Mouse (Mus musculus): Measurements from ENCODE around the gene Ksr2. TPM values are rescaled to one million over a fixed set of nuclear protein-coding genes. Genes with fewer than 3 reads are reported as not detected.

The Ksr2 gene
- total and polyA plus RNA-seq, 3 experiments: not detected

GRCm38 (mm10) chr5:117677231-117677630 is 263.4 kb downstream of the Ksr2 start:
- no peaks in the 10 kb centered on the region for H3K4me1 ChIP-seq (ENCODE audit: control insufficient read depth in 1 of 2, insufficient read depth in 2 of 2, low read length in 2 of 2)
- no peaks in the 10 kb centered on the region for H3K27me3 ChIP-seq (ENCODE audit: control insufficient read depth in 1 of 2, insufficient read depth in 2 of 2, low read length in 2 of 2)
- H3K27ac ChIP-seq (ENCODE audit: control insufficient read depth, low read depth, low read length): no peak overlapping the region
- no peak overlapping the region for H3K9ac ChIP-seq (ENCODE audit: control insufficient read depth, low read depth, low read length, poor library complexity, severe bottlenecking)
- H3K9me3 ChIP-seq (replicated peaks; ENCODE audit: insufficient read depth, low read length): no peaks in the 10 kb centered on the region
- TF ChIP-seq ZC3H11A (IDR thresholded peaks at IDR 0.05; ENCODE audit: low read depth, low read length): no peak
- no peak for TF ChIP-seq MXI1 (IDR thresholded peaks at IDR 0.05; ENCODE audit: low read depth, low read length)
- TF ChIP-seq E2F4 (IDR thresholded peaks at IDR 0.05; ENCODE audit: borderline replicate concordance, low read depth, low read length): no peak
- no peak for TF ChIP-seq POLR2AphosphoS2 (IDR thresholded peaks at IDR 0.05; ENCODE audit: low read length)
- TF ChIP-seq KAT2A (conservative IDR thresholded peaks at IDR 0.05; ENCODE audit: low read depth, low read length): no peak
- TF ChIP-seq MYB (IDR thresholded peaks at IDR 0.05; ENCODE audit: low read depth, low read length): no peak
- no peak for TF ChIP-seq JUND (IDR thresholded peaks at IDR 0.05; ENCODE audit: low read depth, low read length)
- TF ChIP-seq TBP (IDR thresholded peaks at IDR 0.05; ENCODE audit: low read depth, low read length): no peak
- no peak for TF ChIP-seq SMC3 (IDR thresholded peaks at IDR 0.05; ENCODE audit: low read depth, low read length)
- no peak for TF ChIP-seq ELF1 (IDR thresholded peaks at IDR 0.05; ENCODE audit: low read depth, low read length)
- no peak for TF ChIP-seq NELFE (IDR thresholded peaks at IDR 0.05; ENCODE audit: low read depth, low read length)
- no peak for TF ChIP-seq POLR2A (IDR thresholded peaks at IDR 0.05; ENCODE audit: control insufficient read depth in 1 of 2, insufficient read depth in 1 of 2, low read depth in 1 of 2, low read length in 2 of 2, poor library complexity in 1 of 2)
- TF ChIP-seq MAX (IDR thresholded peaks at IDR 0.05; ENCODE audit: low read length): no peak
- TF ChIP-seq ZNF384 (IDR thresholded peaks at IDR 0.05; ENCODE audit: low read depth, low read length): no peak
- no peak for TF ChIP-seq EP300 (IDR thresholded peaks at IDR 0.05; ENCODE audit: low read depth in 1 of 2, low read length in 2 of 2)
- TF ChIP-seq TCF12 (IDR thresholded peaks at IDR 0.05; ENCODE audit: low read depth, low read length): no peak
- no peak for TF ChIP-seq TAL1 (IDR thresholded peaks at IDR 0.05; ENCODE audit: low read length)
- no peak for TF ChIP-seq POLR2AphosphoS5 (IDR thresholded peaks at IDR 0.05; ENCODE audit: borderline replicate concordance, low read depth, low read length)
- no peak for TF ChIP-seq MAFK (IDR thresholded peaks at IDR 0.05; ENCODE audit: borderline replicate concordance, low read depth, low read length)
- TF ChIP-seq ZMIZ1 (IDR thresholded peaks at IDR 0.05; ENCODE audit: low read depth, low read length): no peak
- H3K79me2 ChIP-seq (ENCODE audit: control insufficient read depth, insufficient read depth, low read length, poor library complexity): no peaks in the 10 kb centered on the region
- DNase-seq (ENCODE audit: low read depth, low spot score): no peak
- H3K36me3 ChIP-seq (ENCODE audit: control insufficient read depth in 1 of 2, insufficient read depth in 2 of 2, low read length in 2 of 2): no peaks in the 10 kb centered on the region
- H3K4me3 ChIP-seq (ENCODE audit: control insufficient read depth in 1 of 2, insufficient read depth in 1 of 2, low read depth in 2 of 2, low read length in 2 of 2): no peak overlapping the region

GRCm38 (mm10) chr5:117678371-117678770 is 264.6 kb downstream of the Ksr2 start:
- no peaks in the 10 kb centered on the region for H3K27me3 ChIP-seq (ENCODE audit: control insufficient read depth in 1 of 2, insufficient read depth in 2 of 2, low read length in 2 of 2)
- H3K4me3 ChIP-seq (ENCODE audit: control insufficient read depth in 1 of 2, insufficient read depth in 1 of 2, low read depth in 2 of 2, low read length in 2 of 2): no peak overlapping the region
- no peaks in the 10 kb centered on the region for H3K9me3 ChIP-seq (replicated peaks; ENCODE audit: insufficient read depth, low read length)
- no peaks in the 10 kb centered on the region for H3K79me2 ChIP-seq (ENCODE audit: control insufficient read depth, insufficient read depth, low read length, poor library complexity)
- no peaks in the 10 kb centered on the region for H3K4me1 ChIP-seq (ENCODE audit: control insufficient read depth in 1 of 2, insufficient read depth in 2 of 2, low read length in 2 of 2)
- H3K27ac ChIP-seq (ENCODE audit: control insufficient read depth, low read depth, low read length): no peak overlapping the region
- no peak overlapping the region for H3K9ac ChIP-seq (ENCODE audit: control insufficient read depth, low read depth, low read length, poor library complexity, severe bottlenecking)
- no peaks in the 10 kb centered on the region for H3K36me3 ChIP-seq (ENCODE audit: control insufficient read depth in 1 of 2, insufficient read depth in 2 of 2, low read length in 2 of 2)
- no peak for TF ChIP-seq MAX (IDR thresholded peaks at IDR 0.05; ENCODE audit: low read length)
- TF ChIP-seq MAFK (IDR thresholded peaks at IDR 0.05; ENCODE audit: borderline replicate concordance, low read depth, low read length): no peak
- TF ChIP-seq ZNF384 (IDR thresholded peaks at IDR 0.05; ENCODE audit: low read depth, low read length): no peak
- TF ChIP-seq KAT2A (conservative IDR thresholded peaks at IDR 0.05; ENCODE audit: low read depth, low read length): no peak
- TF ChIP-seq TCF12 (IDR thresholded peaks at IDR 0.05; ENCODE audit: low read depth, low read length): no peak
- no peak for TF ChIP-seq POLR2AphosphoS2 (IDR thresholded peaks at IDR 0.05; ENCODE audit: low read length)
- TF ChIP-seq SIN3A (IDR thresholded peaks at IDR 0.05; ENCODE audit: low read length): no peak
- TF ChIP-seq RCOR1 (IDR thresholded peaks at IDR 0.05; ENCODE audit: low read depth, low read length): no peak
- no peak for TF ChIP-seq TBP (IDR thresholded peaks at IDR 0.05; ENCODE audit: low read depth, low read length)
- no peak for TF ChIP-seq CHD1 (IDR thresholded peaks at IDR 0.05; ENCODE audit: low read depth, low read length)
- no peak for TF ChIP-seq RAD21 (IDR thresholded peaks at IDR 0.05; ENCODE audit: low read depth, low read length)
- TF ChIP-seq GATA1 (IDR thresholded peaks at IDR 0.05; ENCODE audit: low read depth, low read length): no peak
- TF ChIP-seq USF2 (IDR thresholded peaks at IDR 0.05; ENCODE audit: borderline replicate concordance in 1 of 2, insufficient read depth in 1 of 2, low read depth in 1 of 2, low read length in 2 of 2): no peak
- no peak for TF ChIP-seq ZMIZ1 (IDR thresholded peaks at IDR 0.05; ENCODE audit: low read depth, low read length)
- TF ChIP-seq POLR2A (IDR thresholded peaks at IDR 0.05; ENCODE audit: control insufficient read depth in 1 of 2, insufficient read depth in 1 of 2, low read depth in 1 of 2, low read length in 2 of 2, poor library complexity in 1 of 2): no peak
- no peak for DNase-seq (ENCODE audit: low read depth, low spot score)
